7 mouse cellular contexts compared by ENCODE assay signal in the genomic region with DNA sequence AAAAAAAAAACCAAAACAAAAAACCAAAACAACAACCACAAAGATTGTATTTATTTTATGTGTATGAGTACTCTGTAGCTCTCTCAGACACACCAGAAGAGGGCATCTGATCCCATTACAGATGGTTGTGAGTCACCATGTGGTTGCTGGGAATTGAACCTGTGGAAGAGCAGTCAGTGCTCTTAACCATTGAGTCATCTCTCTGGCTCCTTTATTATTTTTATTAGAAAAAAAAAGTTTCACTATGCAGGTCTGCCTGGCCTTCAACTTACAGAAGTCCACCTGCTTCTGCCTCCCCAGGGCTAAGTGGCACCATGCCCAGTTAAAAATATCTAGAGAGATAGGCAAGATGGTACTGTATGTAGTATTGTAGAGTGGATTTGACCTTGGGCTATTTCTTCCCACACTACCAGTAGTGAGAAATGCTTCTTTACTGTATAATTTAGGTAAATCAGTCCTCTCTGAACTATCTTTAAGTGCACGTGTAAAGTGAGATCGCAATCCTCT. TPM values are rescaled to one million over a fixed set of nuclear protein-coding genes. Genes with fewer than 3 reads are reported as not detected.
DNase-seq lines count a peak whose midpoint lies in the region; ATAC-seq and TF ChIP-seq lines count a peak whose summit lies in the region.

No protein-coding gene starts in this region.

- no peak for TF ChIP-seq POLR2A in embryonic fibroblast, embryonic 13.5 days (IDR thresholded peaks at IDR 0.05; ENCODE audit: low read depth, low read length)

- H3K9me3 ChIP-seq in lung, embryonic 15.5 days: no peaks in the 10 kb centered on the region
- H3K9me3 ChIP-seq in limb, embryonic 13.5 days: peaks cover 2% of the 10 kb centered on the region; the same call in 1 of the 2 replicates
- no peaks in the 10 kb centered on the region for H3K9me3 ChIP-seq in stomach, embryonic 14.5 days (ENCODE audit: control insufficient read depth, low read depth, low read length)

- H3K4me1 ChIP-seq in lung, embryonic 15.5 days: peaks cover 26% of the 10 kb centered on the region
- H3K4me1 ChIP-seq in embryonic fibroblast, embryonic 13.5 days (ENCODE audit: control insufficient read depth, insufficient read depth, low read length): peaks cover 8% of the 10 kb centered on the region
- peaks cover 27% of the 10 kb centered on the region for H3K4me1 ChIP-seq in limb, embryonic 13.5 days
- peaks cover 20% of the 10 kb centered on the region for H3K4me1 ChIP-seq in stomach, embryonic 14.5 days (ENCODE audit: control insufficient read depth, insufficient read depth, low read length)

- no peak for TF ChIP-seq CTCF in embryonic fibroblast, embryonic 13.5 days (IDR thresholded peaks at IDR 0.05; ENCODE audit: borderline replicate concordance, insufficient read depth, low read length)

- H3K27ac ChIP-seq in lung, embryonic 15.5 days: peak overlapping the region; percentile 94
- H3K27ac ChIP-seq in embryonic fibroblast, embryonic 13.5 days (ENCODE audit: insufficient read depth, low read length): peak overlapping the region; percentile 93
- H3K27ac ChIP-seq in limb, embryonic 13.5 days: peak overlapping the region; percentile 93
- peak overlapping the region; percentile 94 for H3K27ac ChIP-seq in stomach, embryonic 14.5 days (ENCODE audit: low read length)

- peaks cover 14% of the 10 kb centered on the region for H3K36me3 ChIP-seq in lung, embryonic 15.5 days
- peaks cover 44% of the 10 kb centered on the region for H3K36me3 ChIP-seq in limb, embryonic 13.5 days
- H3K36me3 ChIP-seq in stomach, embryonic 14.5 days (ENCODE audit: control insufficient read depth, insufficient read depth, low read length): peaks cover 20% of the 10 kb centered on the region

- peak overlapping the region; percentile 92 for H3K4me3 ChIP-seq in lung, embryonic 15.5 days
- H3K4me3 ChIP-seq in embryonic fibroblast, embryonic 13.5 days (ENCODE audit: insufficient read depth, low read length): peak overlapping the region; percentile 38; the same call in 1 of the 2 replicates
- peak overlapping the region; percentile 92 for H3K4me3 ChIP-seq in limb, embryonic 13.5 days
- H3K4me3 ChIP-seq in stomach, embryonic 14.5 days (ENCODE audit: low read depth, low read length): peak overlapping the region; percentile 85

- no peak for DNase-seq in lung, adult 18-20 months
- no peak for DNase-seq in left cerebral cortex, adult 8-10 months (ENCODE audit: low spot score in 2 of 2)
- no peak for DNase-seq in gastrocnemius, adult 8-10 months (ENCODE audit: low spot score in 2 of 2)

- no peaks in the 10 kb centered on the region for H3K27me3 ChIP-seq in lung, embryonic 15.5 days
- no peaks in the 10 kb centered on the region for H3K27me3 ChIP-seq in limb, embryonic 13.5 days
- H3K27me3 ChIP-seq in stomach, embryonic 14.5 days (ENCODE audit: control insufficient read depth, insufficient read depth, low read length): no peaks in the 10 kb centered on the region

- 36% methylated on average over 2 of the region's 2 CpGs for WGBS in lung, embryonic 15.5 days
- 30% methylated on average over 2 of the region's 2 CpGs for WGBS in limb, embryonic 13.5 days
- WGBS in stomach, embryonic 14.5 days: 37% methylated on average over 2 of the region's 2 CpGs

- H3K9ac ChIP-seq in lung, embryonic 15.5 days: peak overlapping the region; percentile 95
- H3K9ac ChIP-seq in limb, embryonic 13.5 days: peak overlapping the region; percentile 97
- H3K9ac ChIP-seq in stomach, embryonic 14.5 days (replicated peaks; ENCODE audit: low read depth, low read length): peak overlapping the region; percentile 86

- ATAC-seq in lung, embryonic 15.5 days (ENCODE audit: borderline replicate concordance, extremely low read depth, low FRiP score, low TSS enrichment): no peak
- no peak for ATAC-seq in limb, embryonic 13.5 days (ENCODE audit: low FRiP score, low read depth)
- ATAC-seq in stomach, embryonic 14.5 days (ENCODE audit: insufficient number of reproducible peaks, insufficient read depth, low FRiP score, low read depth): no peak

- H3K4me2 ChIP-seq in lung, embryonic 15.5 days: peak overlapping the region; percentile 83
- H3K4me2 ChIP-seq in limb, embryonic 13.5 days (replicated peaks): peak overlapping the region; percentile 79
- H3K4me2 ChIP-seq in stomach, embryonic 14.5 days (replicated peaks; ENCODE audit: low read depth, low read length): peak overlapping the region; percentile 77

RNA-seq across cellular contexts. Expression of gene Zfp771, which starts 0.7 kb away (rescaled TPM):
- polyA plus RNA-seq in lung, embryonic 15.5 days (2015; fragmentation: Nextera tagmentation; extraction: Ambion mirVana): 61.9 and 63.0 TPM in 2 replicates
- 21.3 and 24.3 TPM in 2 replicates for polyA plus RNA-seq in embryonic fibroblast, embryonic 13.5 days (2011; ENCODE audit: insufficient read length, low read depth, missing spikeins)
- 75.1 and 82.7 TPM in 2 replicates for polyA plus RNA-seq in limb, embryonic 13.5 days (2015; fragmentation: Nextera tagmentation; extraction: Ambion mirVana)
- 54.9 and 55.2 TPM in 2 replicates for polyA plus RNA-seq in stomach, embryonic 14.5 days (2014; fragmentation: Nextera tagmentation; extraction: Ambion mirVana)
- total RNA-seq in left cerebral cortex, adult 8-10 months (2022): 10 to 100 TPM; 49.5 to 55.5 (median 53.6) TPM
- 10 to 100 TPM; 13.7 to 21.0 (median 18.3) TPM for total RNA-seq in gastrocnemius, adult 8-10 months (2022)

RNA-seq across cellular contexts. Expression of gene Sept1, which starts 10.5 kb away (rescaled TPM):
- 21.7 and 28.9 TPM in 2 replicates for polyA plus RNA-seq in lung, embryonic 15.5 days (2015; fragmentation: Nextera tagmentation; extraction: Ambion mirVana)
- 3.9 and 4.2 TPM in 2 replicates for polyA plus RNA-seq in embryonic fibroblast, embryonic 13.5 days (2011; ENCODE audit: insufficient read length, low read depth, missing spikeins)
- 23.5 and 27.9 TPM in 2 replicates for polyA plus RNA-seq in limb, embryonic 13.5 days (2015; fragmentation: Nextera tagmentation; extraction: Ambion mirVana)
- 14.9 and 16.5 TPM in 2 replicates for polyA plus RNA-seq in stomach, embryonic 14.5 days (2014; fragmentation: Nextera tagmentation; extraction: Ambion mirVana)
- 1 to 10 TPM; 3.1 to 7.1 (median 5.4) TPM for total RNA-seq in left cerebral cortex, adult 8-10 months (2022)
- total RNA-seq in gastrocnemius, adult 8-10 months (2022): 1 to 10 TPM; 1.0 to 2.8 (median 1.4) TPM

RNA-seq across cellular contexts. Expression of gene Zfp553, which starts 10.6 kb away (rescaled TPM):
- polyA plus RNA-seq in lung, embryonic 15.5 days (2015; fragmentation: Nextera tagmentation; extraction: Ambion mirVana): 36.8 and 37.4 TPM in 2 replicates
- polyA plus RNA-seq in embryonic fibroblast, embryonic 13.5 days (2011; ENCODE audit: insufficient read length, low read depth, missing spikeins): 11.0 and 12.4 TPM in 2 replicates
- 51.8 and 52.1 TPM in 2 replicates for polyA plus RNA-seq in limb, embryonic 13.5 days (2015; fragmentation: Nextera tagmentation; extraction: Ambion mirVana)
- polyA plus RNA-seq in stomach, embryonic 14.5 days (2014; fragmentation: Nextera tagmentation; extraction: Ambion mirVana): 22.9 and 24.4 TPM in 2 replicates
- 10 to 100 TPM; 18.2 to 21.2 (median 21.0) TPM for total RNA-seq in left cerebral cortex, adult 8-10 months (2022)
- total RNA-seq in gastrocnemius, adult 8-10 months (2022): 1 to 10 TPM; 4.2 to 5.5 (median 4.8) TPM

RNA-seq across cellular contexts. Expression of gene Dctpp1, which starts 17.1 kb away (rescaled TPM):
- polyA plus RNA-seq in lung, embryonic 15.5 days (2015; fragmentation: Nextera tagmentation; extraction: Ambion mirVana): 161 and 190 TPM in 2 replicates
- 29.0 and 30.6 TPM in 2 replicates for polyA plus RNA-seq in embryonic fibroblast, embryonic 13.5 days (2011; ENCODE audit: insufficient read length, low read depth, missing spikeins)
- 172 and 176 TPM in 2 replicates for polyA plus RNA-seq in limb, embryonic 13.5 days (2015; fragmentation: Nextera tagmentation; extraction: Ambion mirVana)
- 175 and 202 TPM in 2 replicates for polyA plus RNA-seq in stomach, embryonic 14.5 days (2014; fragmentation: Nextera tagmentation; extraction: Ambion mirVana)
- total RNA-seq in left cerebral cortex, adult 8-10 months (2022): 10 to 100 TPM; 24.3 to 28.3 (median 26.0) TPM
- total RNA-seq in gastrocnemius, adult 8-10 months (2022): 10 to 100 TPM; 31.3 to 38.3 (median 33.9) TPM

RNA-seq across cellular contexts. Expression of gene Sephs2, which starts 30.4 kb away (rescaled TPM):
- polyA plus RNA-seq in lung, embryonic 15.5 days (2015; fragmentation: Nextera tagmentation; extraction: Ambion mirVana): 66.9 and 69.3 TPM in 2 replicates
- 25.9 and 29.4 TPM in 2 replicates for polyA plus RNA-seq in embryonic fibroblast, embryonic 13.5 days (2011; ENCODE audit: insufficient read length, low read depth, missing spikeins)
- polyA plus RNA-seq in limb, embryonic 13.5 days (2015; fragmentation: Nextera tagmentation; extraction: Ambion mirVana): 69.4 and 72.8 TPM in 2 replicates
- 97.3 and 114 TPM in 2 replicates for polyA plus RNA-seq in stomach, embryonic 14.5 days (2014; fragmentation: Nextera tagmentation; extraction: Ambion mirVana)
- total RNA-seq in left cerebral cortex, adult 8-10 months (2022): 10 to 100 TPM; 36.1 to 40.8 (median 38.1) TPM
- 10 to 100 TPM; 38.1 to 45.4 (median 41.6) TPM for total RNA-seq in gastrocnemius, adult 8-10 months (2022)

Comparison
In these comparisons a context has a peak if more than half of its experiments do, and no peak if none do; other contexts are left out.
1. H3K4me3 ChIP-seq: peak in every context shown above with its lines; median percentile 92 in lung, embryonic 15.5 days; 92 in limb, embryonic 13.5 days; 85 in stomach, embryonic 14.5 days; 38 in embryonic fibroblast, embryonic 13.5 days.